Mouse (Mus musculus) bone marrow macrophage, adult 2 months (primary cell): Measurements from ENCODE around the gene Esrrg.

Experiments
- CTCF ChIP-seq: IDR thresholded peaks from 2 replicates; pipeline ENCODE4 v1.5.1; 2012; ENCODE audit warnings: low read depth, mild to moderate bottlenecking, low read length, moderate library complexity
- POLR2A ChIP-seq: IDR thresholded peaks from 2 replicates; pipeline ENCODE4 v1.6.1; 2012; ENCODE audit warnings: mild to moderate bottlenecking, low read depth, low read length, borderline replicate concordance

DNA sequence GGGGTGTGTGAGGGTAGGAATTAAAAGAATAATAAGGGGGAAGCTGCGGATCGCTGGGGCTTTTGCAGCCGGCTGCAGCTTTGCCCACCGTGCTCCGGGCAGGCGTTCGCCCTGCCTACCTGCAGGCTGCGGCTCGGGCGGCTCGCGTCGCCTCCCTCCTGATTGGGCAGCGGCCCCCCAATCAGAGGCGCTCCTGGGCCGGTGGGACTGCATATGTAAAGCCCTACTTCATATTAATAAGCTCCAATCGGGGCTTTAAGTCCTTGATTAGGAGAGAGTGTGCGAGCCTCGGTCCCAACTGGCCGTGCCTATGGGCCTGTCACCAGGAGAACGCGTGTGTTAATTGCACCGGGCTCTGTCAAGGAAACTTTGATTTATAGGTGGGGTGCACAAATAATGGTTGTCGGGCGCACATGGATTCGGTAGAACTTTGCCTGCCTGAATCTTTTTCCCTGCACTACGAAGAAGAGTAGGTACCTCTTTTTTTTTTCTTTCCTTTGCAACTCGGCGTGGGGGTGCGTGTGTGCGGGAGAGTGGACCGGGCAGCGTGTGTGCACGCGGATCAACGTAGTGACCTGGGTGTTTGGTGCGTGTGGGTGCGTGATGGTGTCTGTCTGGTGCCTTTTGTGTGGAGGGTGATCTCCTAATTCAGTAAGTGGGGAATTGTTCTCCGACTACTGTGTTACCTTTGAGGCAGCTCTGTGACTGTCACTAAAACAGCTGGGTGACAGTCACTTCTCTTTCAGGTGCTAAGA, 389.2 kb downstream of the Esrrg start:
- TF ChIP-seq CTCF (no peak), POLR2A (no peak)
